Mouse (Mus musculus): Measurements from ENCODE around the gene Ppp3cb. TPM values are rescaled to one million over a fixed set of nuclear protein-coding genes. Genes with fewer than 3 reads are reported as not detected.

The Ppp3cb gene
- polyA plus RNA-seq (2015; fragmentation: Nextera tagmentation; extraction: Ambion mirVana), result 29.0 and 31.8 TPM in 2 replicates

GRCm38 (mm10) chr14:20546415-20546814 is at the start of gene Ppp3cb:
Ppp3cb (minus strand) TSS chr14:20546573.

GRCm38 (mm10) chr14:20496603-20497002 is 49.8 kb downstream of the Ppp3cb start, which contains the start of gene Mss51:
Mss51 (minus strand) TSS chr14:20496901.

GRCm38 (mm10) chr14:20479291-20480194 is 66.8 kb downstream of the Ppp3cb start, which contains the start of gene Anxa7:
Anxa7 (minus strand) TSS chr14:20480133.

GRCm38 (mm10) chr14:20451765-20452331 is 94.5 kb downstream of the Ppp3cb start, which contains the start of gene Cfap70:
Cfap70 (minus strand) TSS chr14:20452226.

Other genes starting within 250 kb of the Ppp3cb start
- 22.5 and 33.4 TPM in 2 replicates for gene Ecd, start 198.5 kb downstream of the Ppp3cb start, polyA plus RNA-seq (2015; fragmentation: Nextera tagmentation; extraction: Ambion mirVana)
- gene Fam149b, start 198.4 kb downstream of the Ppp3cb start, polyA plus RNA-seq (2015; fragmentation: Nextera tagmentation; extraction: Ambion mirVana), result 19.8 and 19.9 TPM in 2 replicates
- gene Dnajc9, start 157.7 kb downstream of the Ppp3cb start, polyA plus RNA-seq (2015; fragmentation: Nextera tagmentation; extraction: Ambion mirVana), result 68.1 and 85.6 TPM in 2 replicates
- gene Mrps16, start 152.9 kb downstream of the Ppp3cb start, polyA plus RNA-seq (2015; fragmentation: Nextera tagmentation; extraction: Ambion mirVana), result 117 and 138 TPM in 2 replicates
- gene Cfap70, start 94.3 kb downstream of the Ppp3cb start, polyA plus RNA-seq (2015; fragmentation: Nextera tagmentation; extraction: Ambion mirVana), result 1.4 and 1.7 TPM in 2 replicates
- gene Anxa7, start 66.4 kb downstream of the Ppp3cb start, polyA plus RNA-seq (2015; fragmentation: Nextera tagmentation; extraction: Ambion mirVana), result 43.4 and 69.8 TPM in 2 replicates
- gene Mss51, start 49.7 kb downstream of the Ppp3cb start, polyA plus RNA-seq (2015; fragmentation: Nextera tagmentation; extraction: Ambion mirVana), result 0.35 TPM in 2 replicates
- 2.5 and 3.9 TPM in 2 replicates for gene Usp54, start 94.5 kb upstream of the Ppp3cb start, polyA plus RNA-seq (2015; fragmentation: Nextera tagmentation; extraction: Ambion mirVana)
- gene Myoz1, start 110.0 kb upstream of the Ppp3cb start, polyA plus RNA-seq (2015; fragmentation: Nextera tagmentation; extraction: Ambion mirVana), result 1.9 and 5.8 TPM in 2 replicates
- gene Synpo2l, start 121.8 kb upstream of the Ppp3cb start, polyA plus RNA-seq (2015; fragmentation: Nextera tagmentation; extraction: Ambion mirVana), result 0.38 and 2.0 TPM in 2 replicates
- gene Sec24c, start 127.7 kb upstream of the Ppp3cb start, polyA plus RNA-seq (2015; fragmentation: Nextera tagmentation; extraction: Ambion mirVana), result 30.9 and 45.5 TPM in 2 replicates
- gene Fut11, start 148.4 kb upstream of the Ppp3cb start, polyA plus RNA-seq (2015; fragmentation: Nextera tagmentation; extraction: Ambion mirVana), result 28.4 and 31.5 TPM in 2 replicates
- gene Chchd1, start 156.4 kb upstream of the Ppp3cb start, polyA plus RNA-seq (2015; fragmentation: Nextera tagmentation; extraction: Ambion mirVana), result 344 and 686 TPM in 2 replicates
- gene Zswim8, start 161.0 kb upstream of the Ppp3cb start, polyA plus RNA-seq (2015; fragmentation: Nextera tagmentation; extraction: Ambion mirVana), result 15.8 and 20.1 TPM in 2 replicates
- gene Ndst2, start 188.0 kb upstream of the Ppp3cb start, polyA plus RNA-seq (2015; fragmentation: Nextera tagmentation; extraction: Ambion mirVana), result 13.2 and 18.0 TPM in 2 replicates
- gene Camk2g, start 247.5 kb upstream of the Ppp3cb start, polyA plus RNA-seq (2015; fragmentation: Nextera tagmentation; extraction: Ambion mirVana), result 52.9 and 69.8 TPM in 2 replicates

Measured in adrenal gland, postnatal 0 days (tissue).